Mouse (Mus musculus) erythroblast, embryonic 14.5 days (primary cell): ENCODE data around the gene Tfdp1. TPM values are rescaled to one million over a fixed set of nuclear protein-coding genes. Genes with fewer than 3 reads are reported as not detected.
"Not testable (repeated sequence)": the region's sequence is repeated elsewhere in the genome, so short reads cannot be mapped to it uniquely, and the experiment has no call there.

Experiments used
- H3K27me3 ChIP-seq: 2 replicates; pipeline ENCODE4 v1.6.1; 2012; ENCODE audit warnings: inconsistent platforms; ENCODE audit not compliant: control insufficient read depth
- H3K36me3 ChIP-seq: 2 replicates; pipeline ENCODE4 v1.6.1; 2012; ENCODE audit warnings: mild to moderate bottlenecking, inconsistent platforms; ENCODE audit not compliant: control insufficient read depth
- H3K4me1 ChIP-seq: 2 replicates; pipeline ENCODE4 v1.6.1; 2012; ENCODE audit warnings: inconsistent platforms; ENCODE audit not compliant: control insufficient read depth
- H3K4me3 ChIP-seq: replicated peaks from 2 replicates; pipeline ENCODE3; 2012; ENCODE audit warnings: moderate library complexity, mild to moderate bottlenecking, inconsistent platforms
- H3K9me3 ChIP-seq: 2 replicates; pipeline ENCODE4 v1.6.1; 2012; ENCODE audit warnings: low read length, inconsistent platforms, mixed read lengths; ENCODE audit not compliant: control insufficient read depth
- GATA1 ChIP-seq: IDR thresholded peaks from 2 replicates; pipeline ENCODE4 v1.6.1; 2012; ENCODE audit warnings: low read length, inconsistent platforms, mixed read lengths
- TAL1 ChIP-seq: IDR thresholded peaks from 3 replicates; pipeline ENCODE4 v1.6.1; 2012; ENCODE audit warnings: low read length, inconsistent platforms, mixed read lengths
- polyA plus RNA-seq: library from polyadenylated mRNA; stranded (reverse); fragments of >175 nt; gene quantifications from 2 replicates; pipeline ENCODE4 v1.2.3, GENCODE M21; 2012

The Tfdp1 gene
- polyA plus RNA-seq, 1 experiment, result 1.4 TPM

- Histone ChIP-seq H3K4me3 (no peak overlapping the region), H3K36me3 (no peaks in the 10 kb centered on the region; the same call in none of the 2 replicates), H3K4me1 (no peaks in the 10 kb centered on the region), H3K9me3 (no peaks in the 10 kb centered on the region), H3K27me3 (no peaks in the 10 kb centered on the region)
- no peak for TF ChIP-seq TAL1
- no peak for TF ChIP-seq GATA1
These were observed 23.6 kb upstream of the Tfdp1 start for GRCm38 (mm10) chr8:13314922-13315321.

- H3K4me3 ChIP-seq, result no peak overlapping the region
- H3K27me3 ChIP-seq, result no peaks in the 10 kb centered on the region
- H3K36me3 ChIP-seq, result no peaks in the 10 kb centered on the region; the same call in none of the 2 replicates
- TF ChIP-seq TAL1 (no peak), GATA1 (no peak)
- no peaks in the 10 kb centered on the region for H3K9me3 ChIP-seq
- no peaks in the 10 kb centered on the region for H3K4me1 ChIP-seq
These were observed 21.9 kb upstream of the Tfdp1 start for GRCm38 (mm10) chr8:13316671-13317070.

GRCm38 (mm10) chr8:13326598-13326997 is 12.0 kb upstream of the Tfdp1 start:
- H3K4me3 ChIP-seq, result no peak overlapping the region
- H3K36me3 ChIP-seq, result no peaks in the 10 kb centered on the region
- H3K4me1 ChIP-seq, result no peaks in the 10 kb centered on the region
- peaks cover 10% of the 10 kb centered on the region for H3K27me3 ChIP-seq
- no peak for TF ChIP-seq TAL1
- TF ChIP-seq GATA1, result no peak
- H3K9me3 ChIP-seq, result no peaks in the 10 kb centered on the region

- H3K27me3 ChIP-seq, result peaks cover 16% of the 10 kb centered on the region
- peaks cover 2% of the 10 kb centered on the region for H3K36me3 ChIP-seq
- H3K4me1 ChIP-seq, result peaks cover 18% of the 10 kb centered on the region
- no peak for TF ChIP-seq GATA1
- TF ChIP-seq TAL1, result no peak
- H3K4me3 ChIP-seq, result no peak overlapping the region
- no peaks in the 10 kb centered on the region; the same call in 1 of the 2 replicates for H3K9me3 ChIP-seq
These were observed 3.9 kb upstream of the Tfdp1 start for GRCm38 (mm10) chr8:13334671-13335070.

- H3K4me1 ChIP-seq, result peaks cover 43% of the 10 kb centered on the region
- not testable (repeated sequence) for H3K4me3 ChIP-seq, H3K27me3 ChIP-seq, H3K9me3 ChIP-seq
- peaks cover 26% of the 10 kb centered on the region for H3K36me3 ChIP-seq
These were observed 1.3 kb upstream of the Tfdp1 start for GRCm38 (mm10) chr8:13337245-13337644.

- H3K4me1 ChIP-seq, result peaks cover 47% of the 10 kb centered on the region
- peaks cover under 1% of the 10 kb centered on the region; the same call in 1 of the 2 replicates for H3K27me3 ChIP-seq
- H3K4me3 ChIP-seq, result peak overlapping the region; percentile 91
- peaks cover 31% of the 10 kb centered on the region for H3K36me3 ChIP-seq
- H3K9me3 ChIP-seq, result no peaks in the 10 kb centered on the region; the same call in 1 of the 2 replicates
- TF ChIP-seq GATA1, result no peak
- no peak for TF ChIP-seq TAL1
These were observed 873 bp upstream of the Tfdp1 start for GRCm38 (mm10) chr8:13337678-13338077.

- peaks cover 60% of the 10 kb centered on the region for H3K4me1 ChIP-seq
- H3K4me3 ChIP-seq, result peak overlapping the region; percentile 91
These were observed 522 bp downstream of the Tfdp1 start for GRCm38 (mm10) chr8:13338901-13339645.

GRCm38 (mm10) chr8:13339646-13339990 is 1.1 kb downstream of the Tfdp1 start:
- peaks cover 65% of the 10 kb centered on the region for H3K4me1 ChIP-seq
- TF ChIP-seq GATA1 (no peak), TAL1 (no peak)
- H3K27me3 ChIP-seq, result no peaks in the 10 kb centered on the region
- H3K36me3 ChIP-seq, result peaks cover 50% of the 10 kb centered on the region
- no peaks in the 10 kb centered on the region; the same call in 1 of the 2 replicates for H3K9me3 ChIP-seq
- peak overlapping the region; percentile 91 for H3K4me3 ChIP-seq

More at GRCm38 (mm10) chr8:13338901-13339645, 522 bp downstream of the Tfdp1 start:
- Histone ChIP-seq H3K27me3 (no peaks in the 10 kb centered on the region), H3K36me3 (peaks cover 44% of the 10 kb centered on the region), H3K9me3 (no peaks in the 10 kb centered on the region; the same call in 1 of the 2 replicates)
- no peak for TF ChIP-seq TAL1
- TF ChIP-seq GATA1, result no peak

GRCm38 (mm10) chr8:13340650-13341049 is 2.1 kb downstream of the Tfdp1 start:
- TF ChIP-seq GATA1 (no peak), TAL1 (no peak)
- H3K9me3 ChIP-seq, result no peaks in the 10 kb centered on the region
- H3K36me3 ChIP-seq, result peaks cover 60% of the 10 kb centered on the region
- H3K4me3 ChIP-seq, result peak overlapping the region; percentile 91
- peaks cover 67% of the 10 kb centered on the region for H3K4me1 ChIP-seq
- no peaks in the 10 kb centered on the region for H3K27me3 ChIP-seq

GRCm38 (mm10) chr8:13342340-13342739 is 3.8 kb downstream of the Tfdp1 start:
- Histone ChIP-seq H3K27me3 (no peaks in the 10 kb centered on the region), H3K4me1 (peaks cover 72% of the 10 kb centered on the region), H3K36me3 (peaks cover 77% of the 10 kb centered on the region), H3K9me3 (no peaks in the 10 kb centered on the region), H3K4me3 (no peak overlapping the region)
- TF ChIP-seq GATA1 (no peak), TAL1 (no peak)
